Mouse (Mus musculus) stomach, embryonic 14.5 days (tissue): Measurements from ENCODE around the gene C1s2. TPM values are rescaled to one million over a fixed set of nuclear protein-coding genes. Genes with fewer than 3 reads are reported as not detected.
"Not testable (repeated sequence)": the region's sequence is repeated elsewhere in the genome, so short reads cannot be mapped to it uniquely, and the experiment has no call there.

Experiments
- ATAC-seq: fragments of 200-750 bp; cut with Nextera tagmentation; 2 replicates; pipeline ENCODE4 v1.8.0; 2017; ENCODE audit warnings: low read depth, moderate TSS enrichment; ENCODE audit not compliant: insufficient number of reproducible peaks, insufficient read depth, low FRiP score
- H3K27ac ChIP-seq: fragments of 300-500 bp; sonication (generic); 2 replicates; pipeline ENCODE4 v1.5.1; 2014; ENCODE audit warnings: mild to moderate bottlenecking, low read length, moderate library complexity, mixed read lengths
- H3K27me3 ChIP-seq: fragments of 300-500 bp; sonication (generic); 2 replicates; pipeline ENCODE4 v1.6.1; 2014; ENCODE audit warnings: low read length, control low read depth, mixed read lengths; ENCODE audit not compliant: control insufficient read depth, insufficient read depth
- H3K36me3 ChIP-seq: fragments of 300-500 bp; sonication (generic); 2 replicates; pipeline ENCODE4 v1.6.1; 2014; ENCODE audit warnings: mild to moderate bottlenecking, control low read depth, low read length, moderate library complexity, mixed read lengths; ENCODE audit not compliant: control insufficient read depth, insufficient read depth
- H3K4me1 ChIP-seq: fragments of 300-500 bp; sonication (generic); 2 replicates; pipeline ENCODE4 v1.6.1; 2014; ENCODE audit warnings: low read length, control low read depth, mixed read lengths; ENCODE audit not compliant: control insufficient read depth, insufficient read depth
- H3K4me2 ChIP-seq: fragments of 300-500 bp; sonication (generic); replicated peaks from 2 replicates; pipeline ENCODE4 v1.6.1; 2014; ENCODE audit warnings: low read depth, low read length, control low read depth
- H3K4me3 ChIP-seq: fragments of 300-500 bp; sonication (generic); 2 replicates; pipeline ENCODE4 v1.5.1; 2014; ENCODE audit warnings: low read depth, low read length, control low read depth
- H3K9ac ChIP-seq: fragments of 300-500 bp; sonication (generic); replicated peaks from 2 replicates; pipeline ENCODE4 v1.6.1; 2014; ENCODE audit warnings: low read depth, mild to moderate bottlenecking, control low read depth, low read length, moderate library complexity, mixed read lengths
- H3K9me3 ChIP-seq: fragments of 300-500 bp; sonication (generic); 2 replicates; pipeline ENCODE4 v1.6.1; 2016; ENCODE audit warnings: low read depth, low read length, control low read depth; ENCODE audit not compliant: control insufficient read depth
- WGBS: fragments of 180-500 bp; shearing (Covaris S2); extraction: QIAGEN DNeasy Blood & Tissue Kit; methylation state at CpG from one replicate; pipeline ENCODE4 v1.1.7; 2014; 5-methylcytosine and 5-hydroxymethylcytosine counted together
- polyA plus RNA-seq: library from polyadenylated mRNA; unstranded; fragments of >200 nt; fragmentation: Nextera tagmentation; extraction: Ambion mirVana; gene quantifications from 2 replicates; pipeline ENCODE4 v1.2.1, GENCODE M21; 2014

The C1s2 gene
- polyA plus RNA-seq, 1 experiment from 2014 or later, result not detected

DNA sequence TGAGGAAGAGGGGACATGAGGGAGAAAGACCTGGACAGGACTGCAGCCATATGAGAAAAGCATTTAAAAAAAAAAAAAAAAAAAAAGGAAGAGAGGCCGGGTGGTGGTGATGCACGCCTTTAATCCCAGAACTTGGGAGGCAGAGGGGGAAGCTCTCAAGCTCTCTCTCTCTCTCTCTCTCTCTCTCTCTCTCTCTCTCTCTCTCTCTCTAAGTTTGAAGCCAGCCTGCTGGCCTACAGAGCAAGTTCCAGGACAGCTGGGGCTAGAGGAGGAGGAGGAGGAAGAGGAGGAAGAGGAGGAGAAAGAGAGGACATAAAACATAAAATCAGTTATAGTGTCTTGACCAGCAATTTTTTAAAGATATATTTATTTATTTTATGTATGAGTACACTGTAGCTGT, 22.2 kb upstream of the C1s2 start:
- Histone ChIP-seq H3K27me3 (no peaks in the 10 kb centered on the region), H3K4me3 (no peak overlapping the region), H3K9ac (no peak overlapping the region), H3K9me3 (no peaks in the 10 kb centered on the region; the same call in 1 of the 2 replicates), H3K4me2 (no peak overlapping the region), H3K27ac (no peak overlapping the region), H3K4me1 (no peaks in the 10 kb centered on the region), H3K36me3 (no peaks in the 10 kb centered on the region)
- 76% methylated on average over 2 of the region's 2 CpGs for WGBS
- no peak for ATAC-seq

DNA sequence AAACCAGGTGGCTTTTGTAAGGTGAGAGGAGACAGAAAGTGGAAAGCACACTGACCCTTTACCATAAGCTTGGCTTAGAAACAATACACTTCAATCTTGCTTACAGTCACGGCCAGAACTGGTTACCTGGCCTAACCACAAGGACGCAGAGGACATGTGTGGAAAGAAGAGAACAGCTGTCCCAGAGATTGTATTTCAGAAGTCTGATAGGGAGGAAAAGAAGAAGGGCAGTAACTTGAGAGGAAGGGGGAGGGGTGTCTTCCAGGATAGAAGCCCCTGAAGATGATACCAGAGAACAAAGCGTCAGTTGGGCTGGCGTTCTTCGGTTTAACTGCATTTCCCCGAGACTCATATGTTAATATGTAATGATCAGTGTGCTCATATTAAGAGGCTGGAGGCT, 20.0 kb upstream of the C1s2 start:
- Histone ChIP-seq H3K27ac (no peak overlapping the region), H3K27me3 (no peaks in the 10 kb centered on the region), H3K4me3 (no peak overlapping the region), H3K4me1 (no peaks in the 10 kb centered on the region), H3K9me3 (no peaks in the 10 kb centered on the region; the same call in 1 of the 2 replicates), H3K4me2 (no peak overlapping the region), H3K36me3 (no peaks in the 10 kb centered on the region), H3K9ac (no peak overlapping the region)
- 43% methylated on average over 6 of the region's 6 CpGs for WGBS
- ATAC-seq, result no peak

DNA sequence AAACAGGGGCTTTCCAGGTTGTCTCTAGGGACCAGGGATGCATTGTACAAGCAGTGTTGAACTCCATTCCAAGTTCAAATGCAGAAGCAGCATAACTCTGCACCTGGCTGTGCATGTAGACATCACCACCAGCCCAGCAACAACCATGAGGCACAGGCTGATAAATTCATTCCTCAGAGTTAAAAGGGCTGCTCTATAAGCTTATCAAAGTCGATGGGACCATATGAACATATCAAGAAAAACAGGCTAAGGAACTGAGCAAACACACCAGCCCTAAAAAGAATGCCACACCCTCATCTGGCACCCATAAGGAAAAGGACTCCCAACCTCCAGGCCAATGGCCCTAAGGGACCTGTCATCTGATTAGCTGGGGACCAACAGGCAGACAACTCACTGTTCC, 10.5 kb upstream of the C1s2 start:
- 0 out of 2 replicates have a peak, but pooled peaks have one; percentile 42 for ATAC-seq
- WGBS, result 64% methylated on average over 1 of the region's 1 CpGs
- Histone ChIP-seq H3K4me2 (no peak overlapping the region), H3K4me3 (no peak overlapping the region), H3K27ac (no peak overlapping the region), H3K27me3 (no peaks in the 10 kb centered on the region), H3K9me3 (no peaks in the 10 kb centered on the region), H3K9ac (no peak overlapping the region), H3K4me1 (no peaks in the 10 kb centered on the region), H3K36me3 (no peaks in the 10 kb centered on the region)

DNA sequence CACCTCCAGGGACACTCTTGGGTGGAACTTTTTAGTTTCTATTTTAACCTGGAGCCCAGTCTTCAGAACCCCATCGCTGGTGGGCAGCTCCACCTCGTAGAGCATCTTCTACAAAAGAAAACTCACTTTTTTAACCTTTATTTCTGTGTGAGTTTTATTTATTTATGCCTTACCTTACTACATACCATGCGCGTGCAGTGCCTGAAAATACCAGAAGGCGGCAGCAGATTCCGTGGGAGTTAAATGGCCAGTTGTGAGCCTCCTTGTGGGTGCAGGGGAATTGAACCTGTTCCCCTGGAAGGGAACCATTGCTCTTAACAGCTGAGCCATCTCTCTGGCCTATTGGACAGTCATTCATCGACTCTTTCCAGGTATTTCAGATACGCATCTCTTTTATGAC, 5.1 kb upstream of the C1s2 start:
- Histone ChIP-seq H3K4me1 (no peaks in the 10 kb centered on the region), H3K4me3 (no peak overlapping the region), H3K9ac (no peak overlapping the region), H3K9me3 (no peaks in the 10 kb centered on the region), H3K36me3 (no peaks in the 10 kb centered on the region), H3K27ac (no peak overlapping the region), H3K27me3 (no peaks in the 10 kb centered on the region), H3K4me2 (no peak overlapping the region)
- WGBS, result 33% methylated on average over 8 of the region's 8 CpGs
- no peak for ATAC-seq

DNA sequence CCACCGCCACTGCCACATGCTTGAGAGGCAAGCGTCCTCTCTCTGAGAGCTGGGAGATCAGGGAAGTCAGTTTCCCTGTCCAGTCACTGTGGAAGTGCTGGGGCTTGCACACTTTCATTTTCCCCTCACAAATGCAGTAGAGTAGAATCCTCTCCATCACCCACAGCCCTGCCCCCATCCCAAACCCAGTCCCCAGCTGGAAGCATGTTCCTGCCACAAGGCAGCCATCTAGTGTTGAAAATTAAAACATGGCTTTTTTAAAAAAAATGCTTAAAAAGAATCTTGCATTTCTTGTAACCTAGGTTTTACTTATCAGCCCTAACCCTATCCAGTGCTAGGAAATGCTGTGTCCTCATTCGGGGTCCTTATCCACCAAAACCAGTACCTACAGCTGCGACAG, 4.2 kb upstream of the C1s2 start:
- H3K4me2 ChIP-seq, result no peak overlapping the region
- no peak overlapping the region for H3K27ac ChIP-seq
- no peak overlapping the region for H3K9ac ChIP-seq
- no peak for ATAC-seq
- H3K36me3 ChIP-seq, result no peaks in the 10 kb centered on the region
- 81% methylated on average over 4 of the region's 4 CpGs for WGBS
- H3K9me3 ChIP-seq, result no peaks in the 10 kb centered on the region
- no peaks in the 10 kb centered on the region for H3K4me1 ChIP-seq
- H3K4me3 ChIP-seq, result no peak overlapping the region
- H3K27me3 ChIP-seq, result no peaks in the 10 kb centered on the region

DNA sequence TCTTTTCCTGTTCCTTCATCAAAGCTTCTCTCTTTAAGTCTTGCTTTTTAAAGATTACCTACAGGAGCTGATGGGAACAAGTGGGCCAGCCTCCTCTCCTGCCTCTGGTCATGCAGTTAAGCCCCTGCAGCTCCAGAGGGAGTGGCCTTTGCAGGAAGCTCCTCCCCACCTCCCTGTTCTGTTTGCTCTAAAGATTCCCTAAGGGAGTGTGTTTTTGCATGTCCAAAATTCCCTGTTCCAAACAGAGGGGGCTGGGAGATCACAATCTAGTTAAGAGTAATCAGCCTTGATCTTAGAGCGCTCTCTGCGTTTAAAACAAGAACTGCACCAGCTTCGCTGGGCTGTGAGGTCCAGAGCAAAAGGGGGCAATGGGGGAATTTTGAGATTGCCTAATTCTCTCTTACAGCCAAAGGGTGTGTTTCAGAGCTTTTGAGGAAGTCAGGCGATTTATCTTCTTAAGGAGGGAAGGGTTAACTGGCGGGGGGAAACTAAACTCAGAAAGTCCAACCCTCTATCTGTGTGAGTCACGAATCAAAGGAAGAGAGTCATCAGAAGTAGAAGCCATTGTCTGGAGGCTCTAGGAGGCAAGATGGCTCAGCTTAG, 1.1 kb upstream of the C1s2 start:
- not testable (repeated sequence) for H3K27ac ChIP-seq, H3K9me3 ChIP-seq, H3K4me2 ChIP-seq, ATAC-seq, H3K36me3 ChIP-seq, H3K9ac ChIP-seq, H3K4me3 ChIP-seq, H3K4me1 ChIP-seq, H3K27me3 ChIP-seq
- WGBS, result 36% methylated on average over 6 of the region's 6 CpGs

DNA sequence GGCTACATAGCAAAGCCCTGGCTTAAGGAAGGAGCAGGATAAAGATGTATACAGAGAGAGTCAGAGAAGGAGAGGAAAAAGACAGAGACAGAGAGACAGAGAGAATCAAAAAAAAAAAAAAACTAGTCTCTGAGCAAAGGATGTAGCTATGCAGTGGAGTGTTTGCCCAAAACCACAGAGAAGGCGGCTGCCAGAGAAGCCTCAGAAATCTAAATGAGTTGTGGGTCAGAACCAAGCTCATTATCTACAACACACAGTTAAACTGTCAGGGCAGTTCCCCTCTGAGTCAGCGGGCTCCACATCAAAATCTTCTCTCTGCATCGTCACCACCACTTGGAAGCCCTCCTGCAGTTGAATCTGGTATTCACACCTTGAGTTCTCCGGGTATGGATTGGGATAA, 5.1 kb downstream of the C1s2 start:
- no peaks in the 10 kb centered on the region for H3K36me3 ChIP-seq
- H3K27me3 ChIP-seq, result no peaks in the 10 kb centered on the region
- no peak overlapping the region for H3K9ac ChIP-seq
- WGBS, result 72% methylated on average over 4 of the region's 4 CpGs
- no peak for ATAC-seq
- H3K4me2 ChIP-seq, result no peak overlapping the region
- no peaks in the 10 kb centered on the region for H3K9me3 ChIP-seq
- no peak overlapping the region for H3K4me3 ChIP-seq
- no peak overlapping the region for H3K27ac ChIP-seq
- no peaks in the 10 kb centered on the region for H3K4me1 ChIP-seq

DNA sequence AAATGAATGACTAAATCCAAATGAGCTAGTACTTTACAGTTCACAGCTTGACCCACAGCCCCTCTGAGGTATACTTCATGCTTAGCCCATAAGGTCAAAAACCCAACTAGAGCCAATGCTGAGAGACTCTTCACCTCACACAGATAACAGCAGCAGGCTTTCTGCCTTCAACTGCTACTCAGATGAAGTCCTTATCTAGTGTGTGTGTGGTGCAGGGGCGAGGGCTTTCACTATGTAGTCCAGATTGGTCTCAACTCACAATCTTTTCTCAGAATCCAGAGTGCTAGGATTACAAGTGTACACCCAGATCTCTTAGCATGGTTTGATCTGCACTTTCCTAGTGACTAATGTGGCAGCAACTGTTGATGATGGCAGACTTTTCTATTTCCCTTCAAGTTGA, 9.7 kb downstream of the C1s2 start:
- not testable (repeated sequence) for H3K4me1 ChIP-seq, ATAC-seq, H3K27me3 ChIP-seq, H3K4me2 ChIP-seq, H3K9me3 ChIP-seq, H3K36me3 ChIP-seq, H3K27ac ChIP-seq, H3K4me3 ChIP-seq, H3K9ac ChIP-seq
- 39% methylated on average over 1 of the region's 1 CpGs for WGBS

DNA sequence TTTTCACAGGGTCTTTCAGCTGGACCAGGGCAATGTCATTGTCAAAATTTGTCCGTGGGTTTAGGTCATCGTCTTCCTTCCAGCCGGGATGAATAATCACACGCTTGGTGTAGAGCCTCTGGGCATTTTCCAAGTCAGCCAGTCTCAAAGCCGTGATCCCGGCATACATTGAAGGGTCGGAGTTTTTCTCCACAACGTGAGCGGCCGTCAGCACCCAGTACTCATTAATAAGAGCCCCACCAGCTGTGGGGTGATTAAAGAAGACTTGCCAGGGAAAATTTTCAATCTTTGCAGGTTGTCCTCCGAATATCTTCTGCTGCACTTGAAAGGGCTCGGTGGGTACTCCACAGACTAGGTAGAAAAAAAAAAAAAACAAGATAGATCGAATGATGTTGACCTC, 10.3 kb downstream of the C1s2 start:
- Histone ChIP-seq H3K9ac (no peak overlapping the region), H3K4me3 (no peak overlapping the region), H3K4me1 (no peaks in the 10 kb centered on the region), H3K27me3 (no peaks in the 10 kb centered on the region), H3K36me3 (no peaks in the 10 kb centered on the region), H3K27ac (no peak overlapping the region), H3K4me2 (no peak overlapping the region), H3K9me3 (no peaks in the 10 kb centered on the region)
- ATAC-seq, result no peak
- 83% methylated on average over 13 of the region's 13 CpGs for WGBS
